Mouse (Mus musculus) embryonic facial prominence, embryonic 14.5 days (tissue): ENCODE data around the gene Atp1b2. TPM values are rescaled to one million over a fixed set of nuclear protein-coding genes. Genes with fewer than 3 reads are reported as not detected.

Experiments
- ATAC-seq: fragments of 200-750 bp; cut with Nextera tagmentation; 2 replicates; pipeline ENCODE4 v1.8.0; 2017; ENCODE audit warnings: low read depth, moderate number of reproducible peaks, moderate TSS enrichment
- DNase-seq: peaks from one replicate; pipeline ENCODE4 v3.0.0-alpha.2; 2015; ENCODE audit warnings: low spot score
- H3K27ac ChIP-seq: fragments of 300-500 bp; sonication (generic); replicated peaks from 2 replicates; pipeline ENCODE4 v1.5.1; 2014; ENCODE audit warnings: low read depth, mild to moderate bottlenecking, low read length, moderate library complexity
- H3K27me3 ChIP-seq: fragments of 300-500 bp; sonication (generic); replicated peaks from 2 replicates; pipeline ENCODE4 v1.6.1; 2014; ENCODE audit warnings: low read length; ENCODE audit not compliant: control insufficient read depth, insufficient read depth
- H3K36me3 ChIP-seq: fragments of 300-500 bp; sonication (generic); 2 replicates; pipeline ENCODE4 v1.6.1; 2014; ENCODE audit warnings: low read length, mixed read lengths; ENCODE audit not compliant: control insufficient read depth, insufficient read depth
- H3K4me1 ChIP-seq: fragments of 300-500 bp; sonication (generic); 2 replicates; pipeline ENCODE4 v1.6.1; 2014; ENCODE audit warnings: antibody characterized with exemption, low read length; ENCODE audit not compliant: control insufficient read depth, insufficient read depth
- H3K4me2 ChIP-seq: fragments of 300-500 bp; sonication (generic); 2 replicates; pipeline ENCODE4 v1.6.1; 2014; ENCODE audit warnings: low read depth, mild to moderate bottlenecking, low read length, moderate library complexity, mixed read lengths
- H3K4me3 ChIP-seq: fragments of 300-500 bp; sonication (generic); 2 replicates; pipeline ENCODE4 v1.5.1; 2014; ENCODE audit warnings: low read depth, mild to moderate bottlenecking, low read length
- H3K9ac ChIP-seq: fragments of 300-500 bp; sonication (generic); 2 replicates; pipeline ENCODE4 v1.6.1; 2014; ENCODE audit warnings: low read depth, mild to moderate bottlenecking, low read length, moderate library complexity, mixed read lengths
- H3K9me3 ChIP-seq: fragments of 300-500 bp; sonication (generic); 2 replicates; pipeline ENCODE4 v1.6.1; 2016; ENCODE audit warnings: low read length; ENCODE audit not compliant: control insufficient read depth
- WGBS: fragments of 180-500 bp; shearing (Covaris S2); extraction: QIAGEN DNeasy Blood & Tissue Kit; methylation state at CpG from one replicate; pipeline ENCODE4 v1.1.7; 2014; 5-methylcytosine and 5-hydroxymethylcytosine counted together
- polyA plus RNA-seq: library from polyadenylated mRNA; unstranded; fragments of >200 nt; fragmentation: Nextera tagmentation; extraction: Ambion mirVana; gene quantifications from 2 replicates; pipeline ENCODE4 v1.2.1, GENCODE M21; 2014

Gene Atp1b2
- polyA plus RNA-seq, 1 experiment from 2014 or later, result 17.7 TPM

DNA sequence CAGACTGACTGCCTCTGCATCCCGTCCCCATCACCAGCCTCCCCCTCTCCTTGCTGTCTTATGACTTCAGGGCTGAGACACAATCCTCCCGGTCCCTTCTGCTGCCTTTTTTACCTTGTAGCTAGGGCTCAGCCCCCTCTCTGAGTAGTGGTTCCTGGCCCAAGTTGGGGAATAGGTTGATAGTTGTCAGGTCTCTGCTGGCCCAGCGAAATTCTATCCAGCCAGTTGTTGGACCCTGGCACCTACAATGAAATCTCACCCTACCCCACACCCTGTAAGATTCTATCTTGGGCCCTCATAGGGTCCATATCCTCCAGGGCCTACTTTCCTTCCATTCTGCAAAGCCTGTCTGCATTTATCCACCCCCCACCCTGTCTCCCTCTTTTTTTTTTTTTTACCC lies 14.3 kb downstream of the Atp1b2 start:
- DNase-seq (no peak), ATAC-seq (no peak)
- Histone ChIP-seq H3K9ac (no peak overlapping the region), H3K4me3 (no peak overlapping the region), H3K9me3 (no peaks in the 10 kb centered on the region), H3K27me3 (no peaks in the 10 kb centered on the region), H3K4me2 (no peak overlapping the region), H3K4me1 (no peaks in the 10 kb centered on the region), H3K36me3 (peaks cover 82% of the 10 kb centered on the region), H3K27ac (no peak overlapping the region)
- WGBS, result 91% methylated on average over 3 of the region's 3 CpGs

DNA sequence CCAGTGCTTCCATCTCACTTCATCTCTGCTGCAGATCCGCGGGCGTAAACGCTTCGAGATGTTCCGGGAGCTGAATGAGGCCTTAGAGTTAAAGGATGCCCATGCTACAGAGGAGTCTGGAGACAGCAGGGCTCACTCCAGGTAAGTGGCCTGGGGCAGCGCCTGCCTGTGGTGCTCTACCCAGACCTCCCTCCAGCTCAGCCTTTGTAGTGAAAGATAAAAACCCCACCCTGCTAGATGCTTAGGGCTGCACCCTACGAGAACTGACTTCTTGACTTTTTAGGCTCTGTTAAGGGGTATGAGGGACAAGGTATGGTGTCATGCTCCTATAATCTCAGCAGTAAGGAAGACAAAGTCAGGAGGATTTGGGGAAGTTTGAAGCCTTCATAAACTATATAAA lies 15.1 kb downstream of the Atp1b2 start:
- no peak for DNase-seq
- no peak overlapping the region for H3K9ac ChIP-seq
- no peak overlapping the region for H3K4me3 ChIP-seq
- no peak overlapping the region for H3K4me2 ChIP-seq
- H3K27ac ChIP-seq, result no peak overlapping the region
- no peaks in the 10 kb centered on the region for H3K9me3 ChIP-seq
- no peaks in the 10 kb centered on the region for H3K27me3 ChIP-seq
- peaks cover 81% of the 10 kb centered on the region for H3K36me3 ChIP-seq
- 93% methylated on average over 8 of the region's 8 CpGs for WGBS
- H3K4me1 ChIP-seq, result no peaks in the 10 kb centered on the region
- ATAC-seq, result no peak

DNA sequence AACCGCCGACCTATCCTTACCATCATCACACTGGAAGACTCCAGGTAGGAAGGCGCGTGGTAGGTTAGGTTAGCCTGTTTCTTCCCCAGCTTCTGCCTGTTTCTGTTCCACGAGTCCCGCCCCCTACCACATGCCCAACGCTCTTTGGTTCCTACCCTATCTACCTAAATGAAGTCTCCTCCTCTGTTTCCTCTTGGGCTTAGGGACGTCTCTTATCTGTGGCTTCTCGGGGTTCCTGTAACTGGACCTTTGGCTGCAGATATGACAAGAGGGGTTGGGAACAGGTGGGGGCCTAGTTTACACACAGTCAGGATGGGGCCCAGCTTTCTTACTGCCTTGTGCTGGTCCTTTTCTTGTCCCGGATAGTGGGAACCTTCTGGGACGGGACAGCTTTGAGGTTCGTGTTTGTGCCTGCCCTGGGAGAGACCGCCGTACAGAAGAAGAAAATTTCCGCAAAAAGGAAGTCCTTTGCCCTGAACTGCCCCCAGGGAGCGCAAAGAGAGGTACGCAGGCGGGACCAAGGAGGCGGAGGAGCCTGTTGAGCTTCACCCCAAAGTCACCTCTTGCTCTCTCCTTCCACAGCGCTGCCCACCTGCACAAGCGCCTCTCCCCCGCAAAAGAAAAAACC lies 16.4 kb downstream of the Atp1b2 start:
- Histone ChIP-seq H3K36me3 (peaks cover 74% of the 10 kb centered on the region), H3K4me3 (no peak overlapping the region), H3K9ac (no peak overlapping the region), H3K27me3 (no peaks in the 10 kb centered on the region), H3K4me1 (no peaks in the 10 kb centered on the region), H3K27ac (no peak overlapping the region), H3K9me3 (no peaks in the 10 kb centered on the region), H3K4me2 (no peak overlapping the region)
- ATAC-seq (no peak), DNase-seq (no peak)
- WGBS, result 91% methylated on average over 22 of the region's 22 CpGs

DNA sequence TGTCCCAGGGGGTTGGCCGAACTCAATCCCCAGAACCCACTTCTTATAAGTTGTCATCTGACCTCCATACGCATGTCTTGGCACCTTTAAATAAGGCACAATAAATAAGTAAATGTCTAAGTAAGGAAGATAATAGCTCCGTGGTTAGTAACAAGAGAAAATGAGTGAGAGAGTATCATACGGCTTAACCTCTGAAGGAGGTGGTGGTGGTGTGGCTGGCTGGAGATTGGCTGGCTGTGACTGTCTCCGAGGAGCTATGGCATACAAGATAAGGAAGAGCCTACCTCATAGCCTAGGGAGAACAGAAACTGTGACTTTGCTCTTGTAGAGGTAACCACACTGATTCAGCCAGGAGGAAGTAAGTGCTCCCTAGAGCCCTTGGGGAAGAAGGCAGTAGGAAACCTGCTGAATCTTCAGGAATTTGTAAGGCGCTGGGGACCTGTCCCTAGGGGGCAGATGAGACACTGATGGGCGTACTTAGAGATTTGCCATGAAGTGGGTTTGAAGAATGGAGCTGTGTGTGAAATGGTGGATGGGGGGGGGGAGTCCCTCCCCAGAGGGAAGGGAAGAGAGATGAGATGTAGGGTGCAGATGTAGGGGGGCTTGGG lies 19.9 kb downstream of the Atp1b2 start:
- Histone ChIP-seq H3K27ac (no peak overlapping the region), H3K9ac (no peak overlapping the region), H3K9me3 (no peaks in the 10 kb centered on the region), H3K4me3 (no peak overlapping the region), H3K4me2 (no peak overlapping the region), H3K36me3 (peaks cover 49% of the 10 kb centered on the region), H3K27me3 (no peaks in the 10 kb centered on the region), H3K4me1 (peaks cover 4% of the 10 kb centered on the region; the same call in 1 of the 2 replicates)
- ATAC-seq (no peak), DNase-seq (no peak)
- 81% methylated on average over 7 of the region's 7 CpGs for WGBS

DNA sequence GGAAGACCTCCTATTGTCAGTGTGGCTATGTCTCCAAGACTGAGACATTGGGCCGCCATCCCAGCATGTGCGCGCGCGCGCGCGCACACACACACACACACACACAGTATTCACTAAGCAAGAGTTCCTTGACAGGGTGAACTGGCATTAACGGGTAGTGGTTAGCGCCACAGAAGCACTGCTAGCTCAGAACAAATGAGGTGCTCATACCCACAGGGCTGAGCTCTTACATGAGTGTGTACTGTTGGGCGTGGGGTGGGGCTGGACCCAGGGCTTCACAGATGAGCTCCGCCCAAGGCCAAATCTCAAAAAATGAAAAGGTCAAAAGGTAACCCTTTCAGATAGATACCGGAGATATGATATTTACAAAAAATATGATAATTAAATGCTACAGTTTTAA lies 20.8 kb downstream of the Atp1b2 start:
- ATAC-seq, result no peak
- WGBS, result 95% methylated on average over 13 of the region's 13 CpGs
- no peak overlapping the region for H3K4me2 ChIP-seq

DNA sequence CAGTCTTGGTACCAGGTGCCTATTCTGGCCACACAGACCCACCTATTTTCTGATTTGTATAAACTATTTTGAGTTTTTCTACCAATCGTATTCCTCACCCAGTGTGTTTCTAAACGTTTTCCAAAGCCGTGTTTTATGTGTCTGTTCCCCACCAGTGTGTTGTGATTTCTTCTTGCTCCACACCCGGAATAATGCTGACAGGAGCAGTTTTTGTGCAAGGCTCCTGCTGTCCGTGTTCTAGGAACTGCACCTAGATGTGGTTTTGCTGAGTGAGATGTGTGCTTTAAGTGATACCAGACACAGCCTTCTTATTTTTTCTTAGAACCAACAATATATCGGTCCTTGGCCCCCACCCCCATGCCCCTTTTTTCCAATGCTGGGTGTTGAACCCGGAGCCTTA lies 21.7 kb downstream of the Atp1b2 start:
- ATAC-seq, result no peak
- peaks cover 31% of the 10 kb centered on the region for H3K36me3 ChIP-seq
- 81% methylated on average over 7 of the region's 7 CpGs for WGBS

More for the DNA sequence above, 20.8 kb downstream of the Atp1b2 start:
- Histone ChIP-seq H3K4me1 (peaks cover 4% of the 10 kb centered on the region; the same call in 1 of the 2 replicates), H3K9ac (no peak overlapping the region), H3K27me3 (no peaks in the 10 kb centered on the region), H3K9me3 (no peaks in the 10 kb centered on the region), H3K4me3 (no peak overlapping the region), H3K27ac (no peak overlapping the region), H3K36me3 (peaks cover 40% of the 10 kb centered on the region)
- no peak for DNase-seq

DNA sequence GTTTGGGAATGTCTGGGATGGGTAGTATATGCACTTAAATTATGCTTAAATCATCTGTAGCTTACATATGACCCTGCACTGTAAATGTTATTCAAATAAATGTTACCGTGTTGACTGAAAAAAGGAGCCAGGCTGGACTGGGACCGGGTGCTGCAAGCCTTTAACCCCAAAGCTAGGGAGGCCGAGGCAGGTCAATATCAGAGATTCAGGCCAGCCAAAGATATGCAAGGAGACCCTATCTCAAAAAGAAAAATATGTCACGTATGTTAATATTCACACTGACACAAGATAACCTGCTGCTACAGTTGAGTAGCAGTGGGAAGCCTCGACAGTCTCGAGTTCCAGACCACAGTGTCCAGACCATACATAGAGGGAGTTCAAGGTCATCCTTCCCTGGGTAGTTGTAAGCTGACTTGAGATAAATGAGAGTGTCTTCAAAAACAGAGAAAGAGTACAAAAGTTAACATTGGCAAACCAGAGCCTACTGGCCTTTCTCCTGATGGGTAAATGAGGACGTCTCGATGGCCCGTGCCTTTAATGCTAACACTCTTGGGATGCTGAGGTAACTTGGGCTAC lies 23.4 kb downstream of the Atp1b2 start:
- Histone ChIP-seq H3K4me2 (peak overlapping the region; percentile 69), H3K36me3 (peaks cover 15% of the 10 kb centered on the region), H3K27ac (peak overlapping the region; percentile 97; the same call in 1 of the 2 replicates), H3K9ac (peak overlapping the region; percentile 84), H3K9me3 (no peaks in the 10 kb centered on the region), H3K4me3 (peak overlapping the region; percentile 73), H3K27me3 (no peaks in the 10 kb centered on the region), H3K4me1 (peaks cover 16% of the 10 kb centered on the region)
- ATAC-seq (no peak), DNase-seq (no peak)
- 62% methylated on average over 9 of the region's 9 CpGs for WGBS

More for the DNA sequence above, 21.7 kb downstream of the Atp1b2 start:
- no peak for DNase-seq
- Histone ChIP-seq H3K9me3 (no peaks in the 10 kb centered on the region), H3K27me3 (no peaks in the 10 kb centered on the region), H3K4me2 (no peak overlapping the region), H3K27ac (no peak overlapping the region), H3K4me3 (no peak overlapping the region), H3K4me1 (peaks cover 4% of the 10 kb centered on the region; the same call in 1 of the 2 replicates), H3K9ac (no peak overlapping the region)

DNA sequence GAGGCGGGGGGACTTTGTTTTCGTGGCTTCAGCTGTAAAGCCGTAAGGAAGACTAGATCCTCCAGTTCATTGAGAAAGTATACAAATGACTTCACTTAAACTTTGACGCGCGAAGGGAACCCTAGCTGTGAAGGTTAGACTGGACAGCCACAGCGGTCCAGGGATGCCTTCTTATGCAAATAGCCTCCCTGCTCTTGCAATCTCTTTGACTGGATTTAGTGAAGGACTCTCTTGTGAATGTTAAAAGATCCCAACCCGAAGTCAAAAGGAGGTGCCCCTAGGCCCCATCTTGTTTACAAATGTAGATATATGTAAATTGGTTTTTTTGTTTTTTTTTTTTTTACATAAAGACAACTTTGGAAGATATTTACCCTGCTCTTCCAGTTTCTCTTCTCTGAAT lies 23.9 kb downstream of the Atp1b2 start:
- Histone ChIP-seq H3K27me3 (no peaks in the 10 kb centered on the region), H3K9me3 (no peaks in the 10 kb centered on the region), H3K4me3 (peak overlapping the region; percentile 73), H3K9ac (peak overlapping the region; percentile 84), H3K27ac (peak overlapping the region; percentile 97), H3K4me1 (peaks cover 21% of the 10 kb centered on the region), H3K4me2 (peak overlapping the region; percentile 69), H3K36me3 (peaks cover 15% of the 10 kb centered on the region)
- under 1% methylated on average over 8 of the region's 8 CpGs for WGBS
- ATAC-seq (no peak), DNase-seq (no peak)
